Mouse (Mus musculus) myocyte (in vitro differentiated cells): ENCODE measurements around the gene Lag3.

Experiments
- CEBPB ChIP-seq: IDR thresholded peaks from 2 replicates; pipeline ENCODE4 v1.6.1; 2011; ENCODE audit warnings: mild to moderate bottlenecking, moderate library complexity; ENCODE audit not compliant: poor library complexity, insufficient read depth, severe bottlenecking
- E2F4 ChIP-seq: IDR thresholded peaks from one replicate; pipeline ENCODE4 v1.6.1; 2011; ENCODE audit warnings: mild to moderate bottlenecking, control low read depth, moderate library complexity; ENCODE audit not compliant: insufficient read depth
- MAX ChIP-seq: IDR thresholded peaks from one replicate; pipeline ENCODE4 v1.6.1; 2011; ENCODE audit warnings: low read depth, mild to moderate bottlenecking, control low read depth
- MYOD1 ChIP-seq, 3 experiments: IDR thresholded peaks; one replicate each; pipeline ENCODE4 v1.6.1; 2011; ENCODE audit warnings: control low read depth in 2 of 3, low read depth in 2 of 3, mild to moderate bottlenecking in 2 of 3, moderate library complexity in 1 of 3; ENCODE audit not compliant: insufficient read length in 2 of 3, control insufficient read depth in 1 of 3
- MYOG ChIP-seq, 3 experiments: IDR thresholded peaks; one replicate each; pipeline ENCODE4 v1.6.1; 2011; ENCODE audit warnings: control low read depth in 2 of 3, low read depth in 2 of 3, mild to moderate bottlenecking in 2 of 3; ENCODE audit not compliant: insufficient read length in 2 of 3, control insufficient read depth in 1 of 3, insufficient read depth in 1 of 3
- POLR2A ChIP-seq: IDR thresholded peaks from one replicate; pipeline ENCODE4 v1.6.1; 2011; ENCODE audit warnings: low read depth, mild to moderate bottlenecking, control low read depth, moderate library complexity; ENCODE audit not compliant: insufficient read length
- POLR2AphosphoS2 ChIP-seq: IDR thresholded peaks from one replicate; pipeline ENCODE4 v1.6.1; 2011; ENCODE audit warnings: low read depth, control low read depth; ENCODE audit not compliant: insufficient read length
- REST ChIP-seq: IDR thresholded peaks from one replicate; pipeline ENCODE4 v1.6.1; 2011; ENCODE audit warnings: mild to moderate bottlenecking, control low read depth, moderate library complexity; ENCODE audit not compliant: insufficient read depth, insufficient read length
- SRF ChIP-seq: IDR thresholded peaks from one replicate; pipeline ENCODE4 v1.6.1; 2011; ENCODE audit warnings: low read depth; ENCODE audit not compliant: control insufficient read depth, insufficient read length
- TCF12 ChIP-seq: IDR thresholded peaks from one replicate; pipeline ENCODE4 v1.6.1; 2011; ENCODE audit warnings: mild to moderate bottlenecking, control low read depth; ENCODE audit not compliant: poor library complexity, insufficient read depth, severe bottlenecking
- TCF3 ChIP-seq: IDR thresholded peaks from one replicate; pipeline ENCODE4 v1.6.1; 2011; ENCODE audit warnings: low read depth, control low read depth; ENCODE audit not compliant: insufficient read length
- USF1 ChIP-seq: IDR thresholded peaks from one replicate; pipeline ENCODE4 v1.6.1; 2011; ENCODE audit warnings: low read depth, mild to moderate bottlenecking, control low read depth, moderate library complexity

GRCm38 (mm10) chr6:124901851-124902250 lies 9.7 kb downstream of the Lag3 start:
- TF ChIP-seq POLR2A (no peak), USF1 (no peak), POLR2AphosphoS2 (no peak), CEBPB (no peak), MYOG (IDR thresholded peaks at IDR 0.05; ENCODE audit: control insufficient read depth in 1 of 3, insufficient read depth in 1 of 3, insufficient read length in 2 of 3, low read depth in 2 of 3) (no peak), MAX (no peak), MYOD1 (IDR thresholded peaks at IDR 0.05; ENCODE audit: control insufficient read depth in 1 of 3, insufficient read length in 2 of 3, low read depth in 2 of 3) (no peak), SRF (no peak), TCF3 (no peak), TCF12 (no peak), E2F4 (no peak), REST (no peak)
